Mouse (Mus musculus) midbrain, embryonic 14.5 days (tissue): ENCODE data around the gene Arg2. TPM values are rescaled to one million over a fixed set of nuclear protein-coding genes. Genes with fewer than 3 reads are reported as not detected.
"Not testable (repeated sequence)": the region's sequence is repeated elsewhere in the genome, so short reads cannot be mapped to it uniquely, and the experiment has no call there.

ENCODE experiments used
- ATAC-seq: fragments of 200-750 bp; cut with Nextera tagmentation; 2 replicates; pipeline ENCODE4 v1.8.0; 2017; ENCODE audit warnings: moderate number of reproducible peaks, moderate library complexity; ENCODE audit not compliant: low FRiP score, low TSS enrichment
- DNase-seq: peaks from one replicate; pipeline ENCODE4 v3.0.0-alpha.2; 2015
- H3K27ac ChIP-seq: fragments of 300-500 bp; sonication (generic); replicated peaks from 2 replicates; pipeline ENCODE4 v1.5.1; 2014; ENCODE audit warnings: mild to moderate bottlenecking, low read depth, low read length, moderate library complexity
- H3K27me3 ChIP-seq: fragments of 300-500 bp; sonication (generic); 2 replicates; pipeline ENCODE4 v1.6.1; 2014; ENCODE audit warnings: low read length, control low read depth, mixed read lengths; ENCODE audit not compliant: control insufficient read depth, insufficient read depth
- H3K36me3 ChIP-seq: fragments of 300-500 bp; sonication (generic); 2 replicates; pipeline ENCODE4 v1.6.1; 2014; ENCODE audit warnings: low read length, control low read depth; ENCODE audit not compliant: control insufficient read depth, insufficient read depth
- H3K4me1 ChIP-seq: fragments of 300-500 bp; sonication (generic); 2 replicates; pipeline ENCODE4 v1.6.1; 2014; ENCODE audit warnings: mild to moderate bottlenecking, antibody characterized with exemption, low read length, control low read depth; ENCODE audit not compliant: control insufficient read depth, insufficient read depth
- H3K4me2 ChIP-seq: fragments of 300-500 bp; sonication (generic); 2 replicates; pipeline ENCODE4 v1.6.1; 2014; ENCODE audit warnings: mild to moderate bottlenecking, low read length, moderate library complexity
- H3K4me3 ChIP-seq: fragments of 300-500 bp; sonication (generic); replicated peaks from 2 replicates; pipeline ENCODE4 v1.5.1; 2014; ENCODE audit warnings: low read depth, low read length
- H3K9ac ChIP-seq: fragments of 300-500 bp; sonication (generic); replicated peaks from 2 replicates; pipeline ENCODE4 v1.6.1; 2014; ENCODE audit warnings: mild to moderate bottlenecking, low read length, moderate library complexity
- H3K9me3 ChIP-seq: fragments of 300-500 bp; sonication (generic); 2 replicates; pipeline ENCODE4 v1.6.1; 2016; ENCODE audit warnings: low read length, control low read depth, mixed read lengths; ENCODE audit not compliant: control insufficient read depth
- WGBS: fragments of 180-500 bp; shearing (Covaris S2); extraction: QIAGEN DNeasy Blood & Tissue Kit; methylation state at CpG from one replicate; pipeline ENCODE4 v1.1.7; 2014; 5-methylcytosine and 5-hydroxymethylcytosine counted together
- polyA plus RNA-seq: library from polyadenylated mRNA; unstranded; fragments of >200 nt; fragmentation: Nextera tagmentation; extraction: Ambion mirVana; gene quantifications from 2 replicates; pipeline ENCODE4 v1.2.1, GENCODE M21; 2014

Gene Arg2
- polyA plus RNA-seq, 1 experiment from 2014 or later = 31.1 TPM

DNA sequence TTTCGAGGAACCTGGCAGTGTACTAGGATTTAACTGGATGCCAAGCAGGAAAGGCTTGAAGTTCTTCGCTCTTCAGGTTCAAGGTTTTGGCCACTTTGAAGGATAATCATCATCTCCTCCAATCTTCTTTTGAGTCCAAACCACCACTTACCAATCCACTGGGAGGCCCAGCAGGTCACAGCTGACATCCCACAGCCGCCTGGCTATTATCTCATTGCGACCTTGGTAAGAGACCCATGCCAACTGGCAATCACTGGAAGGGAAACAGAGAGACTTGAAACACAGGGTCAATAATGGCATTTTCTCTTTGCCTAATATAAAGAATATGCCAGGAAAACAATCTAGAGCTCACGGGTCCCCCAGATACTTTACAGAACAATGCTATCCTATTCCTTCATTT, 45.4 kb downstream of the Arg2 start:
- H3K9ac ChIP-seq = no peak overlapping the region
- H3K9me3 ChIP-seq = no peaks in the 10 kb centered on the region
- DNase-seq = no peak
- H3K27ac ChIP-seq = no peak overlapping the region
- no peak overlapping the region for H3K4me2 ChIP-seq
- H3K27me3 ChIP-seq = no peaks in the 10 kb centered on the region
- no peak overlapping the region for H3K4me3 ChIP-seq
- peaks cover 37% of the 10 kb centered on the region for H3K36me3 ChIP-seq
- peaks cover 6% of the 10 kb centered on the region for H3K4me1 ChIP-seq
- ATAC-seq = no peak
- 90% methylated on average over 5 of the region's 5 CpGs for WGBS

DNA sequence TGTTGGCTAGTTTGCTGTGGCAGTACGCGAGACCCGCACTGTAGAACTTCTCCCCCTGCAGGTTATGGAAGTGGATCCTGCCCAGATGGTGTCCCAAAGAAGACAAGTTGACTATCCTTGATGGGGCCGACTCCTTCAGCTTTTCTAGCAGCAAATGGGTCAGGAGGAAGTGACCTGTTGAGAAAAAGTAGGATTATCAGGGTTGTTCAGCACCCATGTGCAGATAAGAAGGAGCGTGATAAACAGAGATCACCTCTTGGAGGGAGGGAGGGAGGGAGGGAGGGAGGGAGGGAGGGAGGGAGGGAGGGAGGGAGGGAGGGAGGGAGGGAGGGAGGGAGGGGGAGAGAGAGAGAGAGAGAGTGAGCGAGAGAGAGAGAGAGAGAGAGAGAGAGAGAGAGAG, 54.6 kb downstream of the Arg2 start:
- not testable (repeated sequence) for H3K4me2 ChIP-seq

DNA sequence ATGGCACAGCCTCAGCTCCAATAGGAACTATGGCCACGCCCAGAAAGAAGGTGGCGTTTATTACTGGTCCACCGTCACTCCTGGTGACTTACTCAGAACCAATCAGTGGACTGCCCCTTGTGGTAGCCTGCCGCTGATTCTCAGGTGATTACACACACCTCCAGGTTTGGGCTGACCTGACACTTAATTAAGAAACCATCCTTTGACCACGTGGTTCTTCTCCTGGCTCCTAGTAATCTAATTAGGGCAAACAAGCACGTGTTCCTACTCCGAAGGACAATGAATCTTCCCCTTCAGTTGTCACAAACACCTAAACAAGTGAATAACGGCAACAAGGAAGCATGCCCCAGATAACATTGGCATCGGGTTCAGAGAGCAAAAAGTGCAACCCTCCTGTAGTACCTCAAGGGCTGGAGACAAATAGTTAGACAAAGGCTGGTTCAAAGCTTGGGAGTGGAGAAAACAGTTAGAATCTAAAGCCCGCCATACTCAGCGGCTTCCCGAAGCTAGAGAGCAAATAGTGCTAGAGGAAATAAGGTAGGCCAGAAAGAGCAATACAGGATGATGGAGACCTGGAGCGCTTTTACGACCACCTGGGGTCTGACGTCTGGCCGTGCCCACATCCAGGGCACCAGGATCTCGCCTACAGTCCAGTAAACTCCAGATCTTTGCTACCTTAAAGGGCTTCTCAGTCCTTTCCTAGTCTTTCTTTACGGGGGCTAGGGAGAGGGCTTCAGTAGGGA, 60.5 kb downstream of the Arg2 start:
- Histone ChIP-seq H3K4me2 (peak overlapping the region; percentile 87), H3K9me3 (no peaks in the 10 kb centered on the region), H3K4me1 (peaks cover 10% of the 10 kb centered on the region), H3K9ac (peak overlapping the region; percentile 65), H3K27ac (peak overlapping the region; percentile 55), H3K4me3 (peak overlapping the region; percentile 66), H3K36me3 (peaks cover 24% of the 10 kb centered on the region), H3K27me3 (no peaks in the 10 kb centered on the region)
- ATAC-seq (peak; percentile 93), DNase-seq (peak; percentile 91)
- WGBS = under 1% methylated on average over 18 of the region's 18 CpGs

More for the DNA sequence above, 54.6 kb downstream of the Arg2 start:
- H3K9me3 ChIP-seq, H3K27me3 ChIP-seq, H3K9ac ChIP-seq, DNase-seq, H3K4me1 ChIP-seq, ATAC-seq, H3K4me3 ChIP-seq, H3K27ac ChIP-seq: not testable (repeated sequence)
- 96% methylated on average over 5 of the region's 6 CpGs for WGBS
- H3K36me3 ChIP-seq = peaks cover 70% of the 10 kb centered on the region

GRCm38 (mm10) chr12:79191701-79192100, 61.1 kb downstream of the Arg2 start:
- Histone ChIP-seq H3K36me3 (peaks cover 18% of the 10 kb centered on the region), H3K4me3 (peak overlapping the region; percentile 66), H3K27ac (peak overlapping the region; percentile 55), H3K4me1 (peaks cover 10% of the 10 kb centered on the region), H3K27me3 (no peaks in the 10 kb centered on the region), H3K9me3 (no peaks in the 10 kb centered on the region), H3K9ac (peak overlapping the region; percentile 65), H3K4me2 (peak overlapping the region; percentile 87)
- ATAC-seq (peak; percentile 83), DNase-seq (peak; percentile 94)
- 6% methylated on average over 14 of the region's 14 CpGs for WGBS

DNA sequence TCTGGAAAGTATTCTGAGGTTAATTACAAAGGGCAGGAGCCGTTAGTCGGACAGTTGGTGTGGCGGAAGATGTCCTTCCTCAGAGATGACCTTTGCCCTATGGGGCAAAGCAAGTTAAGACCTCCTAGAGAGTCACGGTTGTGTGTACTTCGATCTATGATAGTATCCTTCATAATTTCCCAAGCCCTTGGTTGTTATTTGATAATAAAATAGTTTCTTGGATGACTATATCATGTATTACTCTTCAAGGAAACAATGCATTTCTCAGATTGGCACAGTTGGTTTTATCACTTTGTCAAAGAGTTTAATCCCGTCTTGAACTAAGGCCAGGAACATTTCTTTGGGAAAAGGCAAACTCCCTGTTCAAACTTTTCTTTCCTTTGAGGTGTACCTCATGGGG, 61.6 kb downstream of the Arg2 start, which contains the start of gene Rdh11:
Rdh11 (minus strand) TSS at position 101 of the 400 bp plus-strand sequence.
- peak within 1 kb of the TSS; percentile 87 for H3K4me2 ChIP-seq
- H3K4me3 ChIP-seq = peak within 1 kb of the TSS; percentile 66
- no peaks in the 10 kb centered on the region for H3K27me3 ChIP-seq
- peak within 1 kb of the TSS; percentile 65 for H3K9ac ChIP-seq
- DNase-seq (no peak), ATAC-seq (no peak)
- H3K27ac ChIP-seq = peak within 1 kb of the TSS; percentile 55
- peaks cover 10% of the 10 kb centered on the region for H3K4me1 ChIP-seq
- peaks cover 13% of the 10 kb centered on the region for H3K36me3 ChIP-seq
- H3K9me3 ChIP-seq = no peaks in the 10 kb centered on the region
- 65% methylated on average over 6 of the region's 6 CpGs for WGBS

DNA sequence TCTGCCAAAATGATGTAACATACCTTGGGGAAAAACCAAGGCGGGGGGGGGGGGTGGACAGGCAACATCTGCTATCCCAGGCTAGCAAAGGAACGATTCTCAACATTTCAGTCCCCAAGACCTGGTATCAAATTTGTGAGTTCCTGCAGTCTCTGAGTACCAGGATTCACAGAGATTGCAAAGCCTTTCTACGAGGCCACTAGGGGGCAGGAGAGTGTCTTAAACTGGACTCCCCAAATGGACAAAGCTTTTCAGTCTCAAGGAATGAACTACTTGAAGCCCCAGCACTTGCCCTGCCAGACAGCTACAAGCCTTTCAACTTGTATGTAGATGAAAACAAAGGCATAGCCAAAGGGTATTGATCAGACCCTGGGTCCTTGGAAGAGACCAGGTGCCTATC, 62.9 kb downstream of the Arg2 start:
- no peak overlapping the region for H3K27ac ChIP-seq
- ATAC-seq (no peak), DNase-seq (peak; percentile 75)
- H3K4me3 ChIP-seq = no peak overlapping the region
- H3K27me3 ChIP-seq = no peaks in the 10 kb centered on the region
- no peak overlapping the region for H3K4me2 ChIP-seq
- no peaks in the 10 kb centered on the region for H3K9me3 ChIP-seq
- peaks cover 10% of the 10 kb centered on the region for H3K4me1 ChIP-seq
- peaks cover under 1% of the 10 kb centered on the region; the same call in 1 of the 2 replicates for H3K36me3 ChIP-seq
- no peak overlapping the region for H3K9ac ChIP-seq
- 9% methylated on average over 3 of the region's 3 CpGs for WGBS

DNA sequence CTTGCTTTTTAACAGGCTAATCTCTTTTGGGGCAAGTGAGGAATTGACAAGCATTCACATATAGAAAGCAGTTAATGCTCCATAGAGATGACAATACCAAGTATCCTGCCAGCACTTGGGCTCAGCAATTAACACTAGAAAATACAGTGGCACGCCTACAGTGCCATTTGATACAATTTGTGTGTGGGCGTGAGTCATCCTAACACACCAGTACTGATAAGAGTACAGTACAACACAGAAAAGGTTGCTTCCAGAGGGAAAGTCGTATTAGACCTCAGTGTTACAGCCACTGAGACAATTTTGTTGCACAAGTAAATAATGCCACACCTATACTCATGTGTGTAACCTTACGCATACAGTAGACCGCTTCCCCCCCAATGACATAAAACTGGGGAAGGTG, 66.5 kb downstream of the Arg2 start:
- no peaks in the 10 kb centered on the region for H3K4me1 ChIP-seq
- 89% methylated on average over 5 of the region's 5 CpGs for WGBS

DNA sequence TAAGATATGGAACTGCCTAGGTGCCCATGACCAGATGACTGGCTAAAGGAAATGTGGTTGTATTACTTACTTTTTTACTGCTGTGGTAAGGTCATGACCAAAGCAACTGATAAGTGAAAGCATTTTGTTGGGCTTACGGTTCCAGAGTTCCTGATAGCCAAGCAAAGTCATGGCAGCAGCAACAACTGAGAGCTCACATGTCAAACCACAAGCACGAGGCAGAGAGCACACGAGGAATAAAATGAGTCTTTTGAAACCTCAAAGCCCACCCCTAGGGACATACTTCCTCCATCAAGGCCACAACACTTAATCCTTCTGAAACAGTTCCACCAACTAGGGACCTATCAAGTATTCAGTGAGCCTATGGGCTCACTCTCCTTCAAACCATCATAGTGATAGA, 71.3 kb downstream of the Arg2 start:
- H3K4me1 ChIP-seq = no peaks in the 10 kb centered on the region
- H3K36me3 ChIP-seq = no peaks in the 10 kb centered on the region
- H3K27me3 ChIP-seq = no peaks in the 10 kb centered on the region
- no peaks in the 10 kb centered on the region for H3K9me3 ChIP-seq
- ATAC-seq = no peak
- DNase-seq = no peak
- no peak overlapping the region for H3K4me2 ChIP-seq
- H3K27ac ChIP-seq = no peak overlapping the region
- no peak overlapping the region for H3K9ac ChIP-seq
- WGBS = 86% methylated on average over 3 of the region's 3 CpGs
- no peak overlapping the region for H3K4me3 ChIP-seq

More for the DNA sequence above, 66.5 kb downstream of the Arg2 start:
- Histone ChIP-seq H3K9me3 (no peaks in the 10 kb centered on the region), H3K36me3 (no peaks in the 10 kb centered on the region), H3K4me3 (no peak overlapping the region), H3K4me2 (no peak overlapping the region), H3K27me3 (no peaks in the 10 kb centered on the region), H3K27ac (no peak overlapping the region), H3K9ac (no peak overlapping the region)
- no peak for DNase-seq
- ATAC-seq = no peak
